Mouse (Mus musculus) cerebellum, adult 9-10 months (tissue): Measurements from ENCODE around the gene Hcn1.

ENCODE experiments used
- DNase-seq: peaks from one replicate; pipeline ENCODE4 v3.0.0; 2022

Gene Hcn1

GRCm38 (mm10) chr13:117705997-117706396, 103.9 kb downstream of the Hcn1 start:
- DNase-seq: no peak

DNA sequence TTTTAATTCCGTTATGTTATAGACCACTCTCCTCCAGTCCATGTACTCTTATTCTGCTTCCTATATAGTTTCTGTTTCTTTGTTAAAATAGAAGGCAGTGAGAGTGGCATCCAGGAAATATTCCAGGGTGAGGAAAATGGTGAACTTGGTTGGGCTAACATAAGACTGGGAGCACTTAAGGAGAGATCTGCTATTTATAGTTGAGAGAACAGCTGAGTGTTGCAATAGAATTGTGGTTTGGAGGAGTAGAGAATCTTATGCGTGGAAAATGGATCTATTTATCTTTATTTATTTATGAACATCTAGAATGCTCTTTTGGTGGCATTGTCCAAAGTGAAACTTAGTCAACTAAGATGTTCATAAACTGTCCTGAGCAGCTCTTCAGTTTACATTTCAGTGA, 104.4 kb downstream of the Hcn1 start:
- no peak for DNase-seq

GRCm38 (mm10) chr13:117706986-117707738, 105.0 kb downstream of the Hcn1 start:
- peak; percentile 46 for DNase-seq

GRCm38 (mm10) chr13:117710811-117711210, 108.7 kb downstream of the Hcn1 start:
- DNase-seq: no peak

DNA sequence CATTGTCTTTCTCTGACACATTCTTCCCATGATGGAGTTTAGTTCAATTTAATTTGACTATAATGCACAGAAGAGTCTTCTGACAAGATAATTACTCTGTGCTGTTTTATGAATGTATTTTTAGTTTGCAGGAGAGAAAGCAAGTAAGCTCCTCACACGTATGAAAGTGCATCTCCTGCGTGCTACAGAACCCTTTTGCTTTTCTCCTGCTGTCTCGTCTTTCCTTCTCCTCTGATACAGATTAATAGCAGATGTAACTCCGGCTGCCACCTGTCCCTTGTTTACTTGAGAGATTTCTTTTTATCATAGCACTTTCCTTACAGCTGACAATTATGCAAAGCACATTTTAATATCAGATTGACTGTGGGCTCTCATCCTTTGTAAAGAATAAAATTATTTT, 120.0 kb downstream of the Hcn1 start:
- DNase-seq: peak; percentile 15

- no peak for DNase-seq
Measured at GRCm38 (mm10) chr13:117724083-117724482, 122.0 kb downstream of the Hcn1 start.

DNA sequence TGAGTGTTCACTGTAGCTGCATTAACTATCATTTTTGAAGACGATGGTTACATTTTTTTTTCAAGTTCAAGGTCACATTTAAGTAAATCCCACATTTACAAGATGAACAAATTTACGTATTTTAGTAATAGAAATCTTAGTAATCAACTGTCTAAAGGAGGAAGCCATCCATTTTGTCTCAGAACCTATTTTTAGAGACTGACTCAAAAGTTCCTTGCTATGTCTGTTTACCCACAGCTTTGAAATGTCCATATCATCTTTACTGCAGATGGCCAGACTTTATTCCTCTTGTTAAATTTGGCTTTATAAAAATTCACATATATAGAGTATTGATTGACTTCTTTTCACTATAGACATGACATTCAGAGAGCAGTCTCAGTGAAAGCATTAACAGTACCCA, 126.3 kb downstream of the Hcn1 start:
- no peak for DNase-seq

DNA sequence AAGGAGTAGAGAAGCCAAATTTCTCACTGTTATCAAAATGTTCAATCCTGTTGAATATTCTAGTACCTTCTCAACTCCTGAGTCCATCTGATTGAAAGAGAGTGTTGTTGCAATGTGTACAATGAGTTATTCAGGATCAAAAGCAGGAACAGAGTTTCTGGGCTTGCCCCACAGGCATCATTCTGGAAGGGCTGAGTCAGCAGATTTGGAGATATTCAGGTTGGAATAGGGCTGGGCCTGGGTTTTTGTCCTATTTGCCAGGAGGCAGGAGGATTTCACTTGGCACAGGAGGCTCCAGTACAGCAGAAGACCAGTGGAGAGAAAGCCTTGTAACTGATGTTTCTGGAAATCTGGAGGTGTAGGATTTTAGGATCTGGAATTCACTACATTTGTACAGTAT, 130.6 kb downstream of the Hcn1 start:
- DNase-seq: no peak

- DNase-seq: no peak
Measured at GRCm38 (mm10) chr13:117744451-117744850, 142.3 kb downstream of the Hcn1 start.

- DNase-seq: no peak
Measured at GRCm38 (mm10) chr13:117745173-117745572, 143.1 kb downstream of the Hcn1 start.

DNA sequence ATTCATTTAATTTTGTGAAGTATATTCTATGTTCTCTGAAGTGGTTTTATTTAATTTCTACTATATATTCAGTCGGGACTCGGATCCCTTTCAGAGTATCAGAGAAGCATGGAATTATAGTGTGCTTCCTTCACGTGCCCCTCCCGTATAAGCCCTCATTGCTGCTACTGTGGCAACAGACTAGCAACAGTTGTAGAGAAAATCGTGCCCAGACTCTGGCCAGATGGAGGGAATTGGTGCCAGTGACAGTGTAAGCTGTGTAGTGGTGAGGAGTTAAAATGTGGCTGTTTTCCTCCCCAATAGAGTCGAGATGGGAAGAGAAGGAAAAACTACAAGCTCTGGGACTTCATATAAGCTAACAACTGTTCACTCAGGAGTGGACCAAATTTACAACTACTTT, 163.4 kb downstream of the Hcn1 start:
- peak; percentile 69 for DNase-seq

DNA sequence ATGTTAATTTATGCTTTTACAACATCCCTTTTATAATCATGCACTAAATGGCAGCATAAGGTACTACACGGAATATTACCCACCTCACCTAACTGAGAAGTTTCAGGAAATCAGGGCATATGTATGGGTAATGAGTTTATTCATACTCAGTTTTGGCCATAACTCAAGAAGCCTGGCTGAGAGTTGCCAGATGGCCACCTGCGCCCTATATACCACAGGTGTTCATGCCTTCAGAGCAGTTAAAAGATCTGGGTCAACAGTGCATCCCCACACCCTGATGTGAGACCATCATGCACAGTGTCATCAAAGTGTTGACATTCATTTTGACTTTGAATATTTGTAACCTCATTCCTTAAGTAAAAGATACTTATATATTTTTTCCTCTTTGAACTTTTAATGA, 183.3 kb downstream of the Hcn1 start:
- DNase-seq: peak; percentile 92

DNA sequence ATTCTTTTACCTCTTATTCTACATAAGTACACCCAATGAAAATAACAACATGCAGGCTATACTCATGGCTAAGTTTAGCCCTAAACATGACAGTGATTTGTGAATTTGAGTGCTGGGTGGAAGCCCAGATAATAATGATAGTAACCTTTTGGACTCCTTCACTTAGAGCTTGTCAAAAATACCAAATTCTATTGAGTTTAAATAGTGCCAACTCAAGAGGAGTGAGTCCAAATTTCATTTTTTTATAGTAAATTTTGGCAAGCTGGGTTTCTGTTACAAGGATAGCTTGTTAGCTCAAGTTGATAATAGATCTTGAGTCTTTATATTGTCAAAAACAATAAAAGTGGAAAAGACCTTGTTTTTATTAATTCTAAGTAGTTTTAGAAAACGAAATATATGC, 190.7 kb downstream of the Hcn1 start:
- DNase-seq: peak; percentile 64

DNA sequence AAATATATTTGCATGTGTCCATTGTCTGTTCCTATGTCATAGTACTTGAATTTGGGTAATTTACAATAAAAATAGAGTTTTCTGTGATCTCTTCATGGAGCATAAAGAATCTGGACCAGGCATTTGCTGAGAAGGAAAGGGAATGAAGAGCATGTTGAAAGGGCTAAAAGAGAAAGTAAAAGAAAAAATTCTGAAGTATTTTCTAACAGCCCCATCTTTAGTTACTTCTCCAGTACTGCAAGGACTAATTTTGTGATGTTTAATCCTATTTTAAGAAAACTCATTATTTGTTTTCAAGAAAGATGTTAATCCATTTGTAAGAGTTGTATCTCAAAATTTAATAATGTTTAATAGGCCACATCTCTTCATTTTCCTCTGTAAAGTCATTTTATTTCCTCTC, 198.9 kb downstream of the Hcn1 start:
- no peak for DNase-seq

DNA sequence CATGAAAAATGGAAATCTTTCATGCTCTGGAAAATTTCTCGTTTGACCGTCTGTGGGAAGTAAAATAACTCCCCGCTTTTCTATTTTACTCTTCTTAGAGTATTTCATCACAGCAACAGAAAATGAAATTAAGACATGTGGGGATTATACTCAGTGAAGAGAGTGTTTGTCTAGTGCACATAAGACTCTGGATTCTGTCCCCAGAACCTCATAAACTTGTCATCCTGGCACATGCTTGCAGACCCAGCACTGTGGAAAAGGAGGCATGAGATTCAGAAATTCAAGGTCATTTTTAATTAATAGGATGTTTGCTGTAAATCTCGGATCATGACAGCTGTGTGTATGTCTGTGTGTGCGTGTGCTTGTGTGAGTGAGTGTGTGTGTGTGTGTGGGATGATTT, 225.5 kb downstream of the Hcn1 start:
- DNase-seq: no peak

DNA sequence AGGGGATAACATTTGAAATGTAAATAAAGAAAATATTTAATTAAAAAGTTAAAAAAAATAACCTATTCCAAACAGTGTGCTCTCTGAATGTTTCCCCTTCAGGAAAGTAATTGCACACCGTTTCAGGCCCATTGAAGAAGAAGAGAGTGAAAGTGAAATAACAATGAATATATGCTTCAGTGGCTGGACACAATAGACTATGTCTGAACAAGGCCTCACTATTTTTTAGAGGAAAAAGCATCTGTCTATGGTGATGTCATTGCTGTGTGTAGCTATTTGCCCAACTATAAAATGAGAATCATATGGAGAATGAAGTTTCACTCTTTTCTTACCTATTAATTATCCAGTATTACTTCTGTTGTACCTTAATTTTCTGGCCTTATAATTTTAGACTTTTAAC, 234.5 kb downstream of the Hcn1 start:
- DNase-seq: no peak

GRCm38 (mm10) chr13:117838264-117838663, 236.1 kb downstream of the Hcn1 start:
- no peak for DNase-seq

DNA sequence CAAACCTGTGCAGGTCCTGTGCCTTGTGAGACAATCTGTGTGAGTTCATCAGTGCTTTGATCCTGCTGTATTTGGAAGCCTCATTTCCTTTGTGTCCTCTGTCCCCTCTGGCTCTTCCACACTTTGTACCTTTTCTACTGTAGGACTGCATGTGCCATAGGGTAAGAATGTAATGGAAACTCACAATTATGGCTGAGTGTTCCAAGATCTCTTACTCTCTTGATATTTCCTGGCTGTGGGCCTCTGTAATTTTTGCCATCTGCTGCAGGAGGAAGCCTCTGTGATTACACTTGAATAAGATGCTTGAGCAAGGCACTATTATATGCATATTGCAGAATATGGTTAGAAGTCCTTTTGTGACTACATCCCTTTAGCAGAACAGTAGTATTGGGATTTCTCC, 240.2 kb downstream of the Hcn1 start:
- peak; percentile 55 for DNase-seq

GRCm38 (mm10) chr13:117847290-117847689, 245.2 kb downstream of the Hcn1 start:
- no peak for DNase-seq

DNA sequence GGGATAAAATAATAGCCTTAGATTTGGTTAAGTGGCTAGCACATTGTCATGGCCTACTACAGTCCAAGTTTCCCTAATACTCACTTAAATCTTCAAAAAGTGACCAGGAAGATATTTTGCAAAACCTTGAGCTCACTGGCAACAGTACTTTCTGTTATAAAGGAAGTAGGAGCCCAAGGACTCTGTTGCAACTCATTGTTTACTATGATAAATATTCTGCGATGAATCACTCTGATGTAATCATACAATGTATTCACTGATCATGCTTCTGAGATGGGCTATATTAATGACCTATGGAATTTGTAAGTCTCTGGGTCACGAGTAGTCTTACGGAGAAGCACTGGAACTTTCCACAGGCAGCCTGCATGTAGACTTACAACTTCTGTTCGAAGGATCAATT, 246.6 kb downstream of the Hcn1 start:
- no peak for DNase-seq

DNA sequence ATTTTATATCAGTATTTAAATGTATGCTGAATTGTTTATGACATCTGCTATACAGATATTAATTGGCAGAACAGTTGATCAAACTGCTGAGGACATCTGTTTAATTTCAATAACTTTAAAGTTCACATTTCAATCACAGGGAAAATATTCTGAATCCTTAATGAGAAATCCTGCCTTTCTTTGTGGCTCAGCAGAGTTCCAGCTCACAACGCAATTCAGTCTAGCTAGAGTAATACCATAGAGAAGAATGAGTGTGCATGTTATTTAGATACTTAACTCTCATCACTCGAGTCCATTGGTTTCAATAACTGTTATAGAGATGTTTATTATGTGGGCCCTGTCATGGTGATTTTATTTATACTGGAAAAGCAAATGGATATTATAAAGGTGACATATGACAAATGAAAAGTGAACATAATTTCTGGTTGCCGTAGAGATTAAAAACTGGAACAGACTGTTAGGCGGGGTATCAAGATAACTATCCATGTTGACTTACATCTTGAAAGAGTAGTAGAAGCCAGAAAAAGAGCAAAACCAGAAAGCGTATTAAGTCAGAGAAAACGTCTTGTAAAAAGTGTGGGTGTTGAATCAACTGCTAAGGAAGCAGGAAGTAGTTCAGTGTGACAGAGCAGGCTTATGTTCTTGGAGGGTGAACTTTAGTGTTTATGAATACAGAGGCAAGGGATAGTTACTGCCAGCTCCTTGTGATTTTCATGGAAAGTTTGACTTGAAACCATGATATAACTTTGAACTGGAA, 250.0 kb downstream of the Hcn1 start:
- no peak for DNase-seq

GRCm38 (mm10) chr13:117852711-117853051, 250.6 kb downstream of the Hcn1 start:
- no peak for DNase-seq

GRCm38 (mm10) chr13:117858416-117858815, 256.3 kb downstream of the Hcn1 start:
- DNase-seq: no peak

GRCm38 (mm10) chr13:117877787-117878186, 275.7 kb downstream of the Hcn1 start:
- DNase-seq: no peak
